Mouse (Mus musculus) stomach, postnatal 0 days (tissue): Measurements from ENCODE around the gene Car6. TPM values are rescaled to one million over a fixed set of nuclear protein-coding genes. Genes with fewer than 3 reads are reported as not detected.

Source experiments
- ATAC-seq: fragments of 200-750 bp; cut with Nextera tagmentation; 2 replicates; pipeline ENCODE4 v1.8.0; 2017; ENCODE audit not compliant: low FRiP score, low TSS enrichment
- DNase-seq: peaks from one replicate; pipeline ENCODE4 v3.0.0-alpha.2; 2016; ENCODE audit warnings: low spot score
- H3K27ac ChIP-seq: fragments of 300-500 bp; sonication (generic); replicated peaks from 2 replicates; pipeline ENCODE4 v1.5.1; 2014; ENCODE audit warnings: mild to moderate bottlenecking, control low read depth
- H3K27me3 ChIP-seq: fragments of 300-500 bp; sonication (generic); 2 replicates; pipeline ENCODE4 v1.6.1; 2014; ENCODE audit warnings: low read length; ENCODE audit not compliant: control insufficient read depth, insufficient read depth
- H3K36me3 ChIP-seq: fragments of 300-500 bp; sonication (generic); 2 replicates; pipeline ENCODE4 v1.6.1; 2014; ENCODE audit warnings: low read length, mixed read lengths; ENCODE audit not compliant: control insufficient read depth, insufficient read depth
- H3K4me1 ChIP-seq: fragments of 300-500 bp; sonication (generic); replicated peaks from 2 replicates; pipeline ENCODE4 v1.6.1; 2014; ENCODE audit warnings: antibody characterized with exemption; ENCODE audit not compliant: control insufficient read depth, insufficient read depth
- H3K4me2 ChIP-seq: fragments of 300-500 bp; sonication (generic); replicated peaks from 2 replicates; pipeline ENCODE4 v1.6.1; 2014; ENCODE audit warnings: low read depth, mild to moderate bottlenecking, control low read depth, moderate library complexity
- H3K4me3 ChIP-seq: fragments of 300-500 bp; sonication (generic); 2 replicates; pipeline ENCODE4 v1.5.1; 2014; ENCODE audit warnings: low read depth, low read length, control low read depth
- H3K9ac ChIP-seq: fragments of 300-500 bp; sonication (generic); 2 replicates; pipeline ENCODE4 v1.6.1; 2014; ENCODE audit warnings: mild to moderate bottlenecking, low read length, control low read depth, mixed read lengths
- H3K9me3 ChIP-seq: fragments of 300-500 bp; sonication (generic); 2 replicates; pipeline ENCODE4 v1.6.1; 2016; ENCODE audit warnings: low read length; ENCODE audit not compliant: control insufficient read depth
- CTCF ChIP-seq: IDR thresholded peaks from 2 replicates; pipeline ENCODE4 v1.5.1; 2016; ENCODE audit warnings: antibody characterized with exemption, low read depth, mild to moderate bottlenecking, moderate library complexity
- EP300 ChIP-seq: optimal IDR thresholded peaks from 2 replicates; pipeline ENCODE3; 2016; ENCODE audit warnings: antibody characterized with exemption
- WGBS: fragments of 180-500 bp; shearing (Covaris S2); extraction: QIAGEN DNeasy Blood & Tissue Kit; methylation state at CpG from one replicate; pipeline ENCODE4 v1.1.7; 2014; 5-methylcytosine and 5-hydroxymethylcytosine counted together
- polyA plus RNA-seq: library from polyadenylated mRNA; unstranded; fragments of >200 nt; fragmentation: Nextera tagmentation; extraction: Ambion mirVana; gene quantifications from 2 replicates; pipeline ENCODE4 v1.2.1, GENCODE M21; 2015

Gene Car6
- polyA plus RNA-seq, 1 experiment from 2014 or later: not detected

GRCm38 (mm10) chr4:150225700-150226099 is 24.6 kb upstream of the Car6 start:
- Histone ChIP-seq H3K27me3 (no peaks in the 10 kb centered on the region), H3K4me2 (no peak overlapping the region), H3K9ac (no peak overlapping the region), H3K4me3 (no peak overlapping the region), H3K27ac (no peak overlapping the region), H3K4me1 (no peaks in the 10 kb centered on the region), H3K36me3 (no peaks in the 10 kb centered on the region), H3K9me3 (no peaks in the 10 kb centered on the region)
- ATAC-seq: no peak
- TF ChIP-seq CTCF (no peak), EP300 (no peak)
- DNase-seq: no peak
- WGBS: 69% methylated on average over 1 of the region's 1 CpGs

DNA sequence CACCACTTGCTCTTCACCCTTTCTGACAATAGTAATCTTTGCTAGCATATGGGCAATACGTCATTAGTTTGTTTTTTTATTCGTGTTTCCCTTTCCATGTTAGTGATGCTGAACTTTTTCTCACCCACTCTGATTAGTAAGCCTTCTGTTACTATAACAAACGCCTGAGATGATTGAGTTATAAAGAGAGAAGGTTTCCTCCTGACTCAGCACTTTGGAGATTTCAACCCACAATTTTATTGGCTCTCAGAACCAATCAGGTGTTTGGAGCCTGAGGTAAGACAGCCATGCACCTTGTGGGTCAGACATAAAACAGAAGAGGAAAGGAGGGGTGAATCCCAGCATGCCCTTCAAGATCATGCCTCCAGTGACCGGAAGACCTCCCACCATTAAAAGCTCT is 22.7 kb upstream of the Car6 start:
- DNase-seq (no peak), ATAC-seq (no peak)
- Histone ChIP-seq H3K27me3 (no peaks in the 10 kb centered on the region), H3K9ac (no peak overlapping the region), H3K4me3 (no peak overlapping the region), H3K27ac (no peak overlapping the region), H3K9me3 (no peaks in the 10 kb centered on the region), H3K4me1 (no peaks in the 10 kb centered on the region), H3K4me2 (no peak overlapping the region), H3K36me3 (no peaks in the 10 kb centered on the region)
- TF ChIP-seq CTCF (no peak), EP300 (no peak)
- 79% methylated on average over 4 of the region's 4 CpGs for WGBS

DNA sequence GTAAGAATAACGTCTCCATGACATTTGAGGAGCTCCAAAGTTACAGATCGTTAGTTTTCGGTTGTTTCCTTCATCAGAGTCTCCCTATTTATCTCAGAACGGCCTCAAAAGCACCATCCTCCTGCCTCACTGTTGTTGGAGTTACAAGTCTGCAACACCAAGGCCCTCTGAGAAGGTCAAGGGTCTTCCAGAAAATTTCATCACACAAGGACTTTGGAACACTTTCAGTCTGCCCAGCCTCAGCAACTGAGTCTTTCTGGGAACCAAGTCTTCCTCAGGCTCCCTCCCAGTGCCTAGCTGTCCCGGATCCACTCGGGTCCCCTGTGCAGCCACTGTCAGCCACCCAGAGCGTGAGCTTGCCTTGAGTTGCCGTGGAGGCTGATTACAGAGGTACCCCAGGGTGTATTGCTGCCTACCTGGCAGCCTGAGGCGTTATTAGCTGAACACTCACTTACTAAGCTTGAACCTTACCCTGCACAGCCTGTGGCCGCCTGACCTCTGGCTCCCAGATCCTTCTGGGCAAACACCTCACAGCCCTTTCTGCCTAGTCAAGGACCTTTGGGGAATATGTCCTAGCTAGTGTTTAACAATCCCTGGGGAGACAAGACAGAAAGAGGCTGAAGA is 20.0 kb upstream of the Car6 start:
- Histone ChIP-seq H3K27ac (no peak overlapping the region), H3K4me3 (no peak overlapping the region), H3K4me2 (peak overlapping the region; percentile 38), H3K9ac (no peak overlapping the region; the same call in 1 of the 2 replicates), H3K4me1 (no peaks in the 10 kb centered on the region), H3K9me3 (no peaks in the 10 kb centered on the region), H3K36me3 (no peaks in the 10 kb centered on the region), H3K27me3 (no peaks in the 10 kb centered on the region)
- no peak for DNase-seq
- WGBS: 55% methylated on average over 10 of the region's 10 CpGs
- peak; percentile 24 for ATAC-seq
- TF ChIP-seq EP300 (no peak), CTCF (no peak)

DNA sequence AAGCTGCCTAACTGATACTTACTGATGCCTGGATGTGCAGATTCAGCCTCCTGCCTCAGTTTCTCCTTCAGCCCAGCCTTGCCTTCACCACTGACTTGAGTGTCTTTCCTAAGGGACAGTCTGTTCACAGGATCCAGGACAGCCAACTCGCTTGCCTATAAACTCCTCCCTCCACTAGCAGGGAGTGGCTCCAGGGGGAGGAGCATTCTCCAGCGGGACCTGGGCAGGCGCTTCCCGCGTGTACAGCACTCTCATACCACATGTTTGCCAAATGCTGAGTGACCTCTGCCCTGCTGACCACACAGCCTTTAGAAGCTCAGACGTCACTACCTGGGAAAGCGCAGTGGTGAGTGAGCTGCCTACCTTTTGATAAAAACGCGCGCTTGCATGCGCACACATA is 19.5 kb upstream of the Car6 start:
- TF ChIP-seq CTCF: no peak
- H3K27ac ChIP-seq: no peak overlapping the region
- peak overlapping the region; percentile 38 for H3K4me2 ChIP-seq
- H3K36me3 ChIP-seq: no peaks in the 10 kb centered on the region
- no peaks in the 10 kb centered on the region for H3K9me3 ChIP-seq
- peak; percentile 87 for DNase-seq
- H3K4me3 ChIP-seq: no peak overlapping the region
- WGBS: 15% methylated on average over 11 of the region's 11 CpGs
- no peaks in the 10 kb centered on the region for H3K4me1 ChIP-seq
- H3K9ac ChIP-seq: no peak overlapping the region
- ATAC-seq: peak; percentile 92
- H3K27me3 ChIP-seq: no peaks in the 10 kb centered on the region

DNA sequence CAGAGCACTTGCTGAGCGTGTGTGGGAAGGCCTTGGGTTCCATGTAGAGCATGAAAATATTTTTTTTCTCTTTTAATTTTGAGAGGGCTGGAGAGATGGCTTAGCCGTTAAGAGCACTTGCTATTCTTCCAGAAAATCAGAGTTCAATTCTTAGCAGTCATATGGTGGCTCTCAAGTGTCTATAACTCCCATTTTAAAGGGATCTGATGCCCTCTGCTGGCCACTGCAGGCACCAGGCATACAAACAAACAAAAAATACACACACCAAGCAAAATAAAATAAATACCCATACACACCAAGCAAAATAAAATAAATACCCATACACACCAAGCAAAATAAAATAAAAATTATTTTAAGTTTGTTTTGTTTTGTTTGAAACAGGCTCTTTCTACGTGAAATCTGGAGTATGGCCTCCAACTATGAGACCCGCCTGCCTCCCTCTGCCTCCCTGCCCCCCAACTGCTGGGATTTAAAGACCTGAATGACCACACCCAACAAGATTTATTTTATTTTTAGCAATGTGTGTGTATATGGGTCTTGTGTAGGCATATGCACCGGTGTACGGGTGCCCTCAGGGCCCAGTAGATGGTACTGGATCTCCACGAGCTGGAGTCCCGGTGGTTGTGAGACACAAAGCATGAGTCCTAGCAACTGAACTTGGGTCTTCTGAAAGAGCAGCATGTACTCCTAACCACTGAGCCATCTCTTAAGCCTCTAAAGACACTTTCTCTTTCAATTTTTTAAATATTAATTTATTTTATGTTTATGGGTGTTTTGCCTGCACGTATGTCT is 18.6 kb upstream of the Car6 start:
- DNase-seq (peak; percentile 57), ATAC-seq (no peak)
- Histone ChIP-seq H3K9ac (no peak overlapping the region), H3K4me2 (no peak overlapping the region), H3K27me3 (no peaks in the 10 kb centered on the region), H3K4me1 (no peaks in the 10 kb centered on the region), H3K4me3 (no peak overlapping the region), H3K9me3 (no peaks in the 10 kb centered on the region), H3K27ac (no peak overlapping the region), H3K36me3 (no peaks in the 10 kb centered on the region)
- 71% methylated on average over 9 of the region's 9 CpGs for WGBS
- TF ChIP-seq CTCF: peak; percentile 81
- TF ChIP-seq EP300: no peak

DNA sequence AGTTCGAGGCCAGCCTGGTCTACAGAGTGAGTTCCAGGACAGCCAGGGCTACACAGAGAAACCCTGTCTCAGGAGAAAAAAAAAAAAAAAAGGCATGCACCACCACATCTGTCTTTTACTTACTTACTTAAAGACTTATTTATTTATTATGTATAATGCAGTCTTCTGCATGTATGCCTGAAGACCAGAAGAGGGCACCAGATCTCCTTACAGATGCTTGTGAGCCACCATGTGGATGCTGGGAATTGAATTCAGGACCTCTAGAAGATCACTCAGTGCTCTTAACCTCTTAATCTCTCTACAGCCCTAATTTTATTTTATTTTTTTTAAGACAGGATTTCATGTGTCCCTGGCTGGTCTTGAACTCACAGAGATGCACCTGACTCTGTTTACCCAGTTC is 16.8 kb upstream of the Car6 start:
- Histone ChIP-seq H3K4me1 (no peaks in the 10 kb centered on the region), H3K27me3 (no peaks in the 10 kb centered on the region), H3K9ac (no peak overlapping the region), H3K4me3 (no peak overlapping the region), H3K36me3 (no peaks in the 10 kb centered on the region), H3K9me3 (no peaks in the 10 kb centered on the region), H3K27ac (no peak overlapping the region), H3K4me2 (no peak overlapping the region)
- WGBS: 100% methylated on average over 1 of the region's 1 CpGs
- TF ChIP-seq EP300 (no peak), CTCF (peak; percentile 51)
- no peak for ATAC-seq
- DNase-seq: no peak
